Mouse (Mus musculus) embryonic facial prominence, embryonic 15.5 days (tissue): ENCODE results near the gene Grk5. TPM values are rescaled to one million over a fixed set of nuclear protein-coding genes. Genes with fewer than 3 reads are reported as not detected.

ENCODE experiments used
- ATAC-seq: fragments of 200-750 bp; cut with Nextera tagmentation; 2 replicates; pipeline ENCODE4 v1.8.0; 2017; ENCODE audit warnings: low read depth, moderate TSS enrichment; ENCODE audit not compliant: insufficient number of reproducible peaks, low FRiP score, low TSS enrichment
- H3K27ac ChIP-seq: fragments of 300-500 bp; sonication (generic); replicated peaks from 2 replicates; pipeline ENCODE4 v1.5.1; 2015; ENCODE audit warnings: mild to moderate bottlenecking, inconsistent platforms
- H3K27me3 ChIP-seq: fragments of 300-500 bp; sonication (generic); 2 replicates; pipeline ENCODE4 v1.6.1; 2015; ENCODE audit warnings: inconsistent platforms
- H3K36me3 ChIP-seq: fragments of 300-500 bp; sonication (generic); 2 replicates; pipeline ENCODE4 v1.6.1; 2015; ENCODE audit warnings: mild to moderate bottlenecking, inconsistent platforms
- H3K4me1 ChIP-seq: fragments of 300-500 bp; sonication (generic); 2 replicates; pipeline ENCODE4 v1.6.1; 2015; ENCODE audit warnings: inconsistent platforms
- H3K4me2 ChIP-seq: fragments of 300-500 bp; sonication (generic); replicated peaks from 2 replicates; pipeline ENCODE4 v1.6.1; 2015; ENCODE audit warnings: mild to moderate bottlenecking, inconsistent platforms
- H3K4me3 ChIP-seq: fragments of 300-500 bp; sonication (generic); replicated peaks from 2 replicates; pipeline ENCODE4 v1.5.1; 2015; ENCODE audit warnings: mild to moderate bottlenecking, inconsistent platforms
- H3K9ac ChIP-seq: fragments of 300-500 bp; sonication (generic); 2 replicates; pipeline ENCODE4 v1.6.1; 2015; ENCODE audit warnings: inconsistent platforms
- H3K9me3 ChIP-seq: fragments of 300-500 bp; sonication (generic); replicated peaks from 2 replicates; pipeline ENCODE4 v1.6.1; 2016; ENCODE audit warnings: inconsistent platforms
- WGBS: fragments of 180-500 bp; shearing (Covaris S2); methylation state at CpG from one replicate; pipeline ENCODE4 v1.1.7; 2015; 5-methylcytosine and 5-hydroxymethylcytosine counted together
- polyA plus RNA-seq: library from polyadenylated mRNA; unstranded; fragments of >200 nt; fragmentation: Nextera tagmentation; extraction: Ambion mirVana; gene quantifications from 2 replicates; pipeline ENCODE4 v1.2.1, GENCODE M21; 2015

Gene Grk5
- polyA plus RNA-seq, 1 experiment from 2014 or later = 2.1 TPM

DNA sequence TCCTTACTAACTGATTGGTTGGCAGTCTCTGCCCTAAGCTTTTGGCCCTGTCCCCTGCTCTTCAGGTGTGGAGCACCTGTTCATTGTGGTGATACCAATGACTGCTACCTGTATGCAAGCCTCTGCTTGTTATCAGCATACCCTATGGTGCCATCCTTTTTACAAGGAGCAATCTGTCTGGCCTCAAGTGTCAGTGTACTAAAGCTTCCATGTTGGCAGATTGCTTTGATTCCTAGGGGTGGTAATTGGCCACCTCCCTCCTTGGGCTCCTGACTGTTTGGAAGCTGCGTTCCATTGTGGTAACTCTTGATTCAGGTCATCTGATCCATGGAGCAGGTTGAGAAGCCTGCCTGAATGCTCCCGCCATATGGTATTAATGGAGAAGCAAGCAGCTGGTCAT is 65.6 kb downstream of the Grk5 start:
- Histone ChIP-seq H3K9ac (no peak overlapping the region), H3K9me3 (no peaks in the 10 kb centered on the region), H3K4me3 (no peak overlapping the region), H3K4me1 (peaks cover 3% of the 10 kb centered on the region; the same call in 1 of the 2 replicates), H3K36me3 (no peaks in the 10 kb centered on the region), H3K27ac (no peak overlapping the region), H3K27me3 (no peaks in the 10 kb centered on the region), H3K4me2 (no peak overlapping the region)
- ATAC-seq = no peak
- 73% methylated on average over 2 of the region's 2 CpGs for WGBS

- Histone ChIP-seq H3K27ac (no peak overlapping the region), H3K36me3 (no peaks in the 10 kb centered on the region), H3K4me1 (peaks cover 3% of the 10 kb centered on the region; the same call in 1 of the 2 replicates), H3K9ac (no peak overlapping the region), H3K4me2 (no peak overlapping the region), H3K27me3 (no peaks in the 10 kb centered on the region), H3K4me3 (no peak overlapping the region), H3K9me3 (no peaks in the 10 kb centered on the region)
- no peak for ATAC-seq
- whole genome bisulfite sequencing = 89% methylated on average over 1 of the region's 1 CpGs
These were observed 66.2 kb downstream of the Grk5 start for GRCm38 (mm10) chr19:60955712-60956111.

DNA sequence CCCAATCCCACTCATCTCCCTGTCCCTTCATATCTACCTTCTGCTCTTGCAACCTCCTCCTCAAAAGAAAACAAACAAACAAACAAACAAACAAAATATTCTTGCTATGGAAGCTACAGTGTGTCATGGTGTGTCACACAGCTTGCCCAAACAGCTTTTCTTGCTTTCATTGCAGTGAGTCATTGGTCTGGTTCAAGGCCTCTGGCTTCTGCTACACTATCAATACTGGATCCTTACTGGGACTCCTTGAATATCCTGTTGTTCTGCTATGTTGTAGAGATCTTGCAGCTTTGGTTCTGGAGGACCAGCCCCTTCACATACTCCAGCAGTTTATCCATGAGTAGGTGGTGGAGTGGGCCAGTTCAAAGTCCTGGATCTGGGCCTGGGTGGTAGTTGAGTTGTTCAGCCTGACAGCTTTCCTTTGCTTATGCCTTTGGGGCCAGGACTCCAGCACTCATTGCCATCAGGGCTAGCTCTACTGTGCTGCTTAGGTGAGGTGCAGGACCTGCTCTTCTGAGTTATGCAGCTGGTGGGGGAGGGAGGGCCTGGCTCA is 66.7 kb downstream of the Grk5 start:
- no peak for ATAC-seq

DNA sequence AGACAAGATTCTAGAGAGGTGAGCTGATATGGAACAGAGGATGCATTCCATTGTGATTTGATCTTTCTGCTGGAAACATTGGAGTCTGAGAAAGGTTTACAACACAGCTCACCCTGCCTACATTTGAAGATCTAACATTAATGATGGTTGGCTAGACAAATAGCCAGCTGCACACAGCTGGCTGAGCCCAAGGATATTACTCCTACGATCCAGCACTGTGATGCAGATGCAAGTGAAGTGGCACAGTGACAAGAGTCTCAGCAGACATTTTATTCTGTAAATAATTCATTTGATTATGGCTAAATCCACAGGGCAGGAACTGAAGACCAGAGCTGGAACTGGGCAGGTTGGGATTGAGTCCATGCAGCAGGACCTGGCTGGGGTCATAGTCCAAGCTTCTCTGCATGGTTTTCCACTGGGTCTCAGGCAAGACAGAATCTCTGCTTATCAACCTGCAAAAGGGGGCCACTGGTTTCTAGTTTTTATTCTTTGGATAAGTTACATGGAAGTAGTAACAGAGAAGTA is 70.2 kb downstream of the Grk5 start:
- Histone ChIP-seq H3K27ac (no peak overlapping the region), H3K4me1 (no peaks in the 10 kb centered on the region), H3K36me3 (no peaks in the 10 kb centered on the region), H3K9ac (no peak overlapping the region), H3K4me3 (no peak overlapping the region), H3K27me3 (no peaks in the 10 kb centered on the region), H3K9me3 (no peaks in the 10 kb centered on the region), H3K4me2 (no peak overlapping the region)
- no peak for ATAC-seq
- WGBS = 73% methylated on average over 1 of the region's 1 CpGs

More for the DNA sequence above, 66.7 kb downstream of the Grk5 start:
- Histone ChIP-seq H3K9me3 (no peaks in the 10 kb centered on the region), H3K4me1 (peaks cover 3% of the 10 kb centered on the region; the same call in 1 of the 2 replicates), H3K9ac (no peak overlapping the region), H3K36me3 (no peaks in the 10 kb centered on the region), H3K4me2 (no peak overlapping the region), H3K4me3 (no peak overlapping the region), H3K27me3 (no peaks in the 10 kb centered on the region), H3K27ac (no peak overlapping the region)

GRCm38 (mm10) chr19:60962358-60963061 is 73.0 kb downstream of the Grk5 start:
- H3K36me3 ChIP-seq = no peaks in the 10 kb centered on the region
- no peak overlapping the region for H3K27ac ChIP-seq
- H3K4me1 ChIP-seq = no peaks in the 10 kb centered on the region
- no peak overlapping the region for H3K4me3 ChIP-seq
- ATAC-seq = no peak
- H3K4me2 ChIP-seq = no peak overlapping the region
- 82% methylated on average over 7 of the region's 7 CpGs for WGBS
- H3K27me3 ChIP-seq = no peaks in the 10 kb centered on the region
- no peak overlapping the region for H3K9ac ChIP-seq
- no peaks in the 10 kb centered on the region for H3K9me3 ChIP-seq

DNA sequence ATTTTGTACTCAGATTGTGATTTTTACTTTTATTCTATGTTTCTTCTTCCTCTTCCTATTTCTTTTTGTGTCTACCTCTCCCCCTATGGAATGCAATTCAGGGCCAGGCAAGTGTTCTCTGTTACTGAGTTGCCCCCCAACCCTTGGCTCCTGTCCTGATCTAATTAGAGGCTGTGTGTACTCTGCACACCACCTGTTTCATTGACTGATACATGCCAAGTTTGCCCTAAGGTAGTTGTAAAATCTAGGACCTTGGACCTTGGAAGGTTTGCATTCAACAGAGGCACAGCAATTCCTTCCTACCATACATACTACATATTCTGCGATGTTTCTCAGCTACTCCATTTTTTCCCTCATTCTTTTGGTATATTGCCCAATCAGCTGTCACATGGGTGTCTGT is 78.4 kb downstream of the Grk5 start:
- H3K9me3 ChIP-seq = no peaks in the 10 kb centered on the region
- H3K27me3 ChIP-seq = no peaks in the 10 kb centered on the region
- no peak overlapping the region for H3K9ac ChIP-seq
- ATAC-seq = no peak
- H3K4me3 ChIP-seq = no peak overlapping the region
- 92% methylated on average over 1 of the region's 1 CpGs for WGBS
- H3K4me1 ChIP-seq = no peaks in the 10 kb centered on the region
- no peak overlapping the region for H3K27ac ChIP-seq
- H3K36me3 ChIP-seq = no peaks in the 10 kb centered on the region
- H3K4me2 ChIP-seq = no peak overlapping the region

DNA sequence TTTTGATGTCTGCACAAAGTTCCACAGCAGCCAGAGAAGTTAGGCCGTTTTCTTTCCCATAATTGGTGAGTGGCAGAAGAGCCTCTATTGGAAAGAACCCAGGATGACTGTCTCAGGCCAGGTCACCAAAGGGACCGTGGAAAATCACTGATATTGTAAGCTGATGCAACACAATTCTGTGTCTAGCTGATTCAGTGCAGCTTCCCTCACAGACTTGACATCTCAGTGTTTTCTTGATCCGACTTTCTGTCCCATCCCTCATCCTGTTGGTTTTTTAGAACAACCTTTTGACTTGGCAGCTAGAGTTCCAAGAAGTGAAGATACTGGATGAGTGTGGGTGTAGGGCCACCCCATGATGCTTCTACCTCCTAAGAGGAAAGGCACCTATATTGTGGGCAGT is 80.9 kb downstream of the Grk5 start:
- no peaks in the 10 kb centered on the region for H3K36me3 ChIP-seq
- no peak overlapping the region for H3K4me2 ChIP-seq
- no peak overlapping the region for H3K9ac ChIP-seq
- no peak overlapping the region for H3K4me3 ChIP-seq
- H3K4me1 ChIP-seq = no peaks in the 10 kb centered on the region
- no peaks in the 10 kb centered on the region for H3K27me3 ChIP-seq
- H3K9me3 ChIP-seq = no peaks in the 10 kb centered on the region
- 80% methylated on average over 3 of the region's 3 CpGs for WGBS
- no peak for ATAC-seq
- H3K27ac ChIP-seq = no peak overlapping the region

GRCm38 (mm10) chr19:60971598-60971997 is 82.0 kb downstream of the Grk5 start:
- Histone ChIP-seq H3K27me3 (no peaks in the 10 kb centered on the region), H3K4me2 (no peak overlapping the region), H3K36me3 (no peaks in the 10 kb centered on the region), H3K27ac (no peak overlapping the region), H3K9ac (no peak overlapping the region), H3K4me1 (no peaks in the 10 kb centered on the region), H3K9me3 (no peaks in the 10 kb centered on the region), H3K4me3 (no peak overlapping the region)
- no peak for ATAC-seq
- WGBS = 94% methylated on average over 1 of the region's 1 CpGs

DNA sequence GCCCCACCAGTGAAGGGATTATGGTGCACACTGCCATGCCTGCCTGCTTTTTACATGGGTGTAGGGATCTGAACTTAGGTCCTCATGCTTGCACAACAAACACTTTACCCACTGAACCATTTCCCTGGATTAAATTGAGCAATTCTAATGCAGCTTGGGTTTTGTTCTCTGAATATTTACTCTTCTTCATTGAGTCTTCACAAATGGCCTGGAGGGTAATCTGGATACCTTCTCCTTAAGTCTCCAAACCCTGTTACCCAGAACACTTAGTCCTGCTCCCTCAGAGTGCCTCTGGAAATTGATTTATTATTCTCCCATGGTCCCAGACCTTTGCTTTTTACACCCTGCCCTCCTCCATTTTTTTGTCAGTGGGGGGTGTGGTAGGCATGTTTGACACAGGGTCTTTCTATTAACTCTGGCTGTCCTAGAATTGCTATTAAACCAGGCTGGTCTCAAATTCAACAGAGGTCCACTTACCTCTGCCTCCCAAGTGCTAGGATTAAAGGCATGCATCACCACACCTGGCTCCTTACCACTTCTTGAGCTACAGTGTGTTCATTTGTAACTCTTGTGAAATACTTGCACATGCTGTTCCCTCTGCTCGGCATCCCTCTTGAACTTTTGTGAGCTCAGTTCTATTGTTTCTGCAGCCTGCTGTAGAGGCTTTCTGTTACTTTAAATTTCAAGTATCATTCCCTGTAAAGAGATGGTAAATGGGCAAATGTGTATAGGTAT is 82.9 kb downstream of the Grk5 start:
- Histone ChIP-seq H3K4me1 (no peaks in the 10 kb centered on the region), H3K9me3 (no peaks in the 10 kb centered on the region), H3K27ac (no peak overlapping the region), H3K4me3 (no peak overlapping the region), H3K9ac (no peak overlapping the region), H3K36me3 (no peaks in the 10 kb centered on the region), H3K4me2 (no peak overlapping the region), H3K27me3 (no peaks in the 10 kb centered on the region)
- ATAC-seq = no peak
- 77% methylated on average over 1 of the region's 1 CpGs for WGBS

GRCm38 (mm10) chr19:60973508-60973907 is 84.0 kb downstream of the Grk5 start:
- no peak for ATAC-seq
- Histone ChIP-seq H3K36me3 (no peaks in the 10 kb centered on the region), H3K9ac (no peak overlapping the region), H3K4me2 (no peak overlapping the region), H3K4me3 (no peak overlapping the region), H3K27ac (no peak overlapping the region), H3K9me3 (no peaks in the 10 kb centered on the region), H3K27me3 (no peaks in the 10 kb centered on the region), H3K4me1 (no peaks in the 10 kb centered on the region)
- WGBS = 87% methylated on average over 2 of the region's 2 CpGs

DNA sequence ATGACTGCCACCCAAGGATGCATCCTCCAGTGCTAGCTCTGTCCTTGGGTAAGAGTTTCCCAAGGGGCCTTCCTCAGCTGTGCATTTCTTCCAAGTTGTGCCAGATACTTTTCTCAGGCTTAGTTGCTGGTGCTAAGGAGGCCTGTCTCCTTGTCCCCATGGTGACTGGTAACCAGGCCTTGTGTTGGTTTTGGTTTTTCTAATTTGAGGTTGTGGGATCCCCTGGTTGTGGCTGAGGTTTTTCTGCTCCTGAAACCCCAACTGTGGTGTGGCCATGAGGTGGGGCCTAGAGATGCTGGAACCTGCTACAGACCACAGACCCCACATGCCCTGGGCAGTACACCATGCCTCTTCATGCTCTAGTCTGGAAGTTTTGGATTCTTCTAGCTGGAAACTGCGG is 90.0 kb downstream of the Grk5 start:
- no peaks in the 10 kb centered on the region for H3K4me1 ChIP-seq
- ATAC-seq = no peak
- H3K27me3 ChIP-seq = no peaks in the 10 kb centered on the region
- no peaks in the 10 kb centered on the region for H3K9me3 ChIP-seq
- H3K9ac ChIP-seq = no peak overlapping the region
- H3K36me3 ChIP-seq = no peaks in the 10 kb centered on the region
- H3K4me3 ChIP-seq = no peak overlapping the region
- no peak overlapping the region for H3K4me2 ChIP-seq
- no peak overlapping the region for H3K27ac ChIP-seq
- WGBS = 87% methylated on average over 1 of the region's 1 CpGs
